Mouse (Mus musculus) lung, postnatal 0 days (tissue): ENCODE measurements around the gene P2ry2.

Experiments used
- CTCF ChIP-seq: IDR thresholded peaks from 2 replicates; pipeline ENCODE4 v1.5.1; 2016; ENCODE audit warnings: antibody characterized with exemption, mild to moderate bottlenecking
- EP300 ChIP-seq: IDR thresholded peaks from 2 replicates; pipeline ENCODE4 v1.6.1; 2016; ENCODE audit warnings: antibody characterized with exemption, mild to moderate bottlenecking, control low read depth

- TF ChIP-seq CTCF: no peak
- TF ChIP-seq EP300: no peak
These were observed 4.8 kb upstream of the P2ry2 start for GRCm38 (mm10) chr7:101017492-101017891.
